Mouse (Mus musculus): ENCODE measurements around the gene Pex7. TPM values are rescaled to one million over a fixed set of nuclear protein-coding genes. Genes with fewer than 3 reads are reported as not detected.

Pex7 gene
- total RNA-seq (2014; fragmentation: Nextera tagmentation) (22.6 and 34.9 TPM in 2 replicates), total RNA-seq (2017) (29.1 and 31.3 TPM in 2 replicates)

DNA sequence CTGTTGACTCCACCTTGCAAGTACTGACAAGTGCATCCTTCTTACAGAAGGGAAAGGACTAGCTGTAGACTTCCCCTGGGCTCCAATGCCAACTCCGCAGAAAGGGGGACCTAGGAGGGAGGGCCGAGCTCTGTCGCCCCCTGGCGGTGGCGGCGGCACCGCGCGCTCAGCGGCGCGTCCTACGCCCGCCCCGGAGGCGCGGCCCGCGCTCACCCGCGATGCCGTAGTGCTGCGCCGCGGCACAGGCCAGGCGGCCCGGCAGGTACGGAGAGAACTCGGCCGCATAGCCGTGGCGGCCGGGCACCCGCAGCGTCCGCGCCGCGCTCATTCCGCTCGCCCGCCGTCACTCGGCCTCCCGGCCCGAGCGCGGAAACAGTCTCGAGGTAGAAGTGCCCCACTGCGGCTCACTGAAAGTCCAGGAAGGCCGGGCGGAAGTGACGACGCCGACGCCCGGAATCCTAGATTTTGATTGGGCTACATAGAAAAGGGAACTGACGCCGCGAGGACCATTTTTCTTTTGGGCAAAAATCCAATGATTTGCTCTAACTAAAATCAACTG, at the start of gene Pex7:
Gene Pex7 (minus strand): TSS at position 444 of the 559 bp plus-strand sequence.
- ATAC-seq (replicated peaks; ENCODE audit: poor library complexity, severe bottlenecking), result peak; percentile 88

DNA sequence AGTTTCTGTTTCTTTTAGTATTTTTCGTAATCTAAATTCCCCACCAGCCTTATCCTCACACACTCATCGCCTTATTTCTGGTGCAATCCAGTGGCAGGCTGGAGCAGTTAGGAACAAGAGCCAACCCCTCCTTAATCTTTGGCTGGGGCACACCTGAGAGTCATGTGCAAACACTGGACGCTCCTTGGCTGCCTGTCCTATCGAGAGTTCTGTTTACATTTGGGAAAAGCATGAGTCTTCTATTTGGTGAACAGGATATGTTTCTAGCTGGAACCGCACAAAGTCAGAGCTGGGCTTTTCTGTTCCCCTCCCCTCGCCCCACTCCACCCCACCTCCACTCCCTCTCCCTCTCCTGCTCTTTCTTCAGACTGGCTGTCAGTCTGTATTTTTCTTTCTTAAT, 49.3 kb upstream of the Pex7 start:
- no peak for ATAC-seq (replicated peaks; ENCODE audit: poor library complexity, severe bottlenecking)

GRCm38 (mm10) chr10:19955817-19956216, 48.3 kb upstream of the Pex7 start:
- ATAC-seq (replicated peaks; ENCODE audit: poor library complexity, severe bottlenecking), result no peak

DNA sequence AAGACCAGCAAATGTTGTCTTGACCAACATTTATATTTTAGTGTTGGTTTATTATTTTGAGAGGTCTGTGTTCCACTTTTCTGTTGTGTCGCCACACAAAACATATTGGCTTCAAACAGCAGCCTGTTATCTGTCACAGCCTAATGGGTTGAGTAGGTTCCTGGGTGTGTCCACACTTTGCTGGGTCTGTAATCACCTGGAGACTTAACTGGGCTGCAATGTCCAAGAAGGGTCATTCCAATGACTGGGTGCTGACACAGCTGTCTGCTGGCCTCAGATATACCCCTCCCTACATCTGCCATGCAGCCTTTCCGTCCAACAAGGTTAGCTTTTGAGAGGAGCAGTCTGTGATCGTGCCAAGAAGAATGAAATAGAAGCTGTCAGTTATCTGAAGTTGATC, 47.1 kb upstream of the Pex7 start:
- no peak for ATAC-seq (replicated peaks; ENCODE audit: poor library complexity, severe bottlenecking)

DNA sequence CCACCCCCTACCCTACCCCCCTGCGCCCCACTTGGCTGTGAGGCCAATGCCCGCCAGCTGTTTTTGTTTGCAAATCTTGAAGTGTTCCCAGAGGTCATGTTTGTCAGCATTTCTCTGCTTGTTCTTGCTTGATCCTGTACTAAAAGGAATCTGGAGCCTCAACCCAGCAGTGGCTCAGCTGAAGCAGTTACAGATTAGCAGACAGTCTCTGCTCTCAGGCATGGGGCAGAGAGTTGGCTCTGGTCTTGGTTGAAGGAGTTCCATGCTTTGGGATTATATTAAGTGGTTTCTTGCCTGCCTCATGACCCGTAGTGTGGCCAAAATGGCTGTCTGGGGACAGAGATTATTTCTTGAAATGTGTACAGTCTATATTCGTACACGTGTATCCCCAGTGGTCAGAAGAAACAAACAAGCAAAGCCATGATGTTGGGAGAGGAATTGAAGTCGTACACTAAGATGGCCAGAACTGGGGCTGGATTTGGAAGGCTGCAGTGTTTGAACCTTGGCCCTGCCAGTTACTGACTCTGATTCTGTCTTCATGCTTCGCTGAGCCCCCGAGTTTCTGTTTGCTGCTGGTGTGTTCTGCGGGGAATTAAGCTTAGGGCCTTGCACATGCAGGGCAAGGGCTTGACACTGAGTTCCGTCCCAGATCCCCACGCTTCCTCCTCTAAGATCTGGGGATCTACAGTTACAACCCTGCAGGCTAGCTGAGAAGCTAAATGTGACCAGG, 45.7 kb upstream of the Pex7 start:
- no peak for ATAC-seq (replicated peaks; ENCODE audit: poor library complexity, severe bottlenecking)

DNA sequence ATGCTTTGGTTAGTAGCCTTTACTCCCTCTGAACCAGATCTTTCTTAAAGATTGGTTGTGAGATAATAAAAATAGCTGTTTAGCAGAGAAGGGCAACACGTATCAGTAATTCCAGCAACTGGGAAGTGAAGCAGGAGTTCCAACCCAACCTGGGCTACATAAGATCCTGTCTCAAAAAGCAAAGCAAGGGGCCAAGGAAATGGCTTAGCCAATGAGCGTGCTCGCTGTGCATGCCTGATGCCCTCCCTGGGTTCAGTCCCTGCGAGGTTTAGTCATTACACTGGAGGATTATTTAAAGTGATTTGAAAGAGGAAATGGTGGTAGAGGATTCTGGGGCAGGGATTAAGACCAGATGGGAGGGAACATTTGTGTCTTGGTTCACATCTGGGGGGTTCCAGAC, 41.6 kb upstream of the Pex7 start:
- peak; percentile 48; the same call in 1 of the 2 replicates for ATAC-seq (replicated peaks; ENCODE audit: poor library complexity, severe bottlenecking)

- no peak for ATAC-seq (replicated peaks; ENCODE audit: poor library complexity, severe bottlenecking)
These were observed 40.9 kb upstream of the Pex7 start for GRCm38 (mm10) chr10:19948381-19948780.

DNA sequence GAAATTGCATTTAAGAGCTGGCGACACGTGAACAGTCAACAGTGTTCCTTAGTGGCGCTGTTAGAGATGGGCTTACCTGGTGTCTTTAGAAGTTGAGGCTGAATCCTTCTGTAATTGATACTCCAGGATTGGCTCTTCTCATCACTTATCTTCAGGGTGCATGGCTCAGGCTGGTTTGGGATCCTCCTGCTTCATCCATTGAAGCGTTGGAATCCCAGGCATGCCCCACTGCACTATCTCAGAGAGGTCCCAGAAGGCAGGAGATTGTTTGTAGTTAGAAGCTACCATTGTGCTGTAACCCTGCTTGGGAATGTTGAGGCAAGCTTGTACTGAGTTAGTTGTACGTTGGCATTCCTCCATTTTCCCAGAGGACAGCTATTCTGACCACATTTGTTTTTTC, 40.4 kb upstream of the Pex7 start:
- ATAC-seq (replicated peaks; ENCODE audit: poor library complexity, severe bottlenecking), result no peak

DNA sequence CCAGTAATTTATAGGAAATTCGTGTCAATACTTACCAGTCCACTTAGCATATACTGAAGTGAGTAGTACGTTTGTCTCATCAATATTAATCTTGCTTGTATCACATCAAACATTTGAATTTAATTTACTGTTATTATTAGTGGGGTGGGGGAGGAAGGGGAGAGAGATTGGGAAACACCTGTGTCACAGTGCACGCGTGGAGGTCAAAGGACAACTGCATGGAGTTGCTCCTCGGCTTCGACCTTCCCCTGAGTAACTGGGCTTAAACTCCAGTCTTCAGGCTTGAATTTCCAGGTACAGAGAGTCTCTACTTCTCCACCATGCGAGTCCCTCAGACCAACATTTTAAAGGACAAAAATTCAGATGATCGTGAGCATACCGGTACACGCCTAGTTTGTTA, 40.0 kb upstream of the Pex7 start:
- ATAC-seq (replicated peaks; ENCODE audit: poor library complexity, severe bottlenecking), result no peak

DNA sequence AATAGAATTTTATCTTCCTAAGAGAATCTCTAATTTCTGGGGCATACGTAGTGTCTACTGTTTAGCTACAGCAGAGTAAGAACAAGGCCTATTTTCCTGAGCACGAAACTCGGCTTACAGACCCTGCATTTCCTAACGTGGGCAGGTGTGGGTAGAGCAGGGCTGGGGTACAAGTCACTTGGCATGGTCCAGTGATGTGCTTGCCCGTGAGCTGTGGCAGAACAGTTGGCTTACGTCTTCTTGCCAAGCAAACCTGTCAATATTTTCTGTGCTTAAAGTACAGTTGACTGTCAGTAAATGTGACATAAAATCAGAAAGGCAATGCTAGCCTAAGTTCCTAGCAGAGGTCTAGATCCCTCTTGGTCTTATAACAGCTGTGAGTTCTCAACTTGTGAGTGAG, 39.2 kb upstream of the Pex7 start:
- no peak for ATAC-seq (replicated peaks; ENCODE audit: poor library complexity, severe bottlenecking)

DNA sequence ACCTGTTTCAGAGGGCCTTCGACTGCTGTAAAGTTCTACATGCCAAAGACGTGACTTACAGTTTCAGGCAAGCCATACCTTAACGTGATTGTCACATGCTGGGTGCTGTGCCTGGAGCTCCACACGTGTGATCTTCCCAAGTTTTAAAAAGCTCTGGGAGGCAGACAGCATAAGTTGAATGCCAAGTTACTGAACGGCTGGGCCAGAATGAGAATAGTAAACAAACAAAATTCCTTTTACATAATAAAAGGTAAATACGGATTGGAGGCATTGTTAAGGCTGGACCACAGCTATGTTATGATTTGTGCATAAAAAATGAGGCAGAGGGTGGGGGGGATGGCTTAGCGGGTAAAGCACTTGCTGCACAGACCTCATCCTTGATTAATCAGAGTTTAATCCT, 38.2 kb upstream of the Pex7 start:
- ATAC-seq (replicated peaks; ENCODE audit: poor library complexity, severe bottlenecking), result no peak

GRCm38 (mm10) chr10:19942621-19943020, 35.1 kb upstream of the Pex7 start:
- no peak for ATAC-seq (replicated peaks; ENCODE audit: poor library complexity, severe bottlenecking)

- peak; percentile 63 for ATAC-seq (replicated peaks; ENCODE audit: poor library complexity, severe bottlenecking)
These were observed 34.4 kb upstream of the Pex7 start for GRCm38 (mm10) chr10:19941914-19942313.

DNA sequence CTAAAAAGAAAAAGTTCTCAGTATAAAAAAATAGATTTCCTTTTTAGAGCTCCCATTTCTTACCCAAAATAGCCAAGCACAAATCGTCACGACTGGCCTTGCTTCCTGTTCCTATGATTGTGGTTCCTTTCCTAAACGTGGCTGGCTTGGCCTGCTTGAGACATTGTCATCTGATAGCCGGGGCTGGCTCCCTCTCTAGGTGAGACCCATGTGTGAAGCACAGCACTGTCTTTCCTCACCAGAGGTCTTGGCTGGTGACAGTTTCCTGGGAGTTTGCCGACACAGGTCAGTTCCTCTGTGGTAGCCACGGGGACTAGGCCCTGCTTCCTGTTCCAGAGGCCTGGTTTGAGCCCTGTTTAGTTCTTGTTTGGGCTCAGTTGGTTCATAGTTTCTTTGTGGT, 33.6 kb upstream of the Pex7 start:
- peak; percentile 75 for ATAC-seq (replicated peaks; ENCODE audit: poor library complexity, severe bottlenecking)

DNA sequence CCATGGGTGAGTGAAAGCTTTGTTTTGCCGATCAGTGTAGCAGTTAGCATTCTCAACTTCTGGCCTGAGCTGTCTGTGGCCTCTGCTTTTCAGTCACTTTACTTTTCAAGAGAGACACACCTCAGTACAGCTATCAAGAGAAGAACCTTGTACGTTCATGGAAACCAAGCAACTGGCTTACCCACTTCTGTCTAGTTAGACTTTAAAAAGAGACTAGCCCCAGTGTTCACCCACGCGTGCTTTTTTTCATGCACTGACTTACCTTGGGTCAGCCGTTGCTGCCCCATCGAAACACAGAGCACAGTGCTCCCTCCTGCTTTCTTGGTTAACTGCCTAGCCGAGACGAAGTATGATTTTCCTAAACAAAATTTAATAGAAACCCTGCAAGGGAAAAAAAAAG, 33.1 kb upstream of the Pex7 start:
- ATAC-seq (replicated peaks; ENCODE audit: poor library complexity, severe bottlenecking), result no peak

DNA sequence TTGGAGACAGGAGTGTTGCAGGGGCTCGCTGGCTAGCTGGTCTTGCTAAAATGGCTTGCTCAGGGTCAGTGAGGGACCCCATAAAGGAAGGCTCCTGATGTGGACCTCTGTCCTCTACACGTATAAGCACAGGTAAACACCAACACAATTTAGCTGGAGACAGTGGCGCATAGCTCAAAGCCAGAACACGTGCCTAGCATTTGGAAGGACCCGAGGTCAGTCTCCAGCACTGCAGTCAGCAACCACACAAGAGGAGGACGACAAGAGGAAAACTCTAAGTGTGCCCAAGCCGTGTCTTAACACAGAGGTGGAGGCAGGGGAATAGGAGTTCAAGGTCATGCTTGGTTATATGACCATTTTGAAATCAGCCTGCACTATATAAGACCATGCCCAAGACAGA, 32.6 kb upstream of the Pex7 start:
- no peak for ATAC-seq (replicated peaks; ENCODE audit: poor library complexity, severe bottlenecking)

DNA sequence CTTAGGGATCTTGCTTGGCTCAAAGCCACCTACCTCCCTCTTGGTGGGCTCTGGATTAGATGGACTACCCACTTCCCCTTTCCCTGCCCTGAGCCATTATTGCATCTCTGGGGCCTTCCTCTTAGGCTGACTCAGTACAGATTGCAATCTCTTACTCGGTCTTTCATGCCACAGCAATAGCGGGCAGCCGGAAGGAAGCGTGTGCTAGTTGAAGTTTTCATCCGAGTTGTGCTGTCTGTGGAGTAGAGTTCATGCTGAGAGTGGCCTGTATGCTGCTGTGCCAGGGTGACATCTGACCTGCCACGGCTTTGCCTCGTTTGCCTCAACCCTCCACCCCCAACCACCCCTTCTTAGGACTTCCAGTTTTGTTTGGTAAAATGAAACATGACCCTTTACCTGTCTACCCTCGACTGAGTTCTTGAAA, 31.8 kb upstream of the Pex7 start:
- ATAC-seq (replicated peaks; ENCODE audit: poor library complexity, severe bottlenecking), result peak; percentile 71

GRCm38 (mm10) chr10:19938738-19939137, 31.2 kb upstream of the Pex7 start:
- no peak for ATAC-seq (replicated peaks; ENCODE audit: poor library complexity, severe bottlenecking)

- ATAC-seq (replicated peaks; ENCODE audit: poor library complexity, severe bottlenecking), result no peak
These were observed 29.6 kb upstream of the Pex7 start for GRCm38 (mm10) chr10:19936961-19937708.

DNA sequence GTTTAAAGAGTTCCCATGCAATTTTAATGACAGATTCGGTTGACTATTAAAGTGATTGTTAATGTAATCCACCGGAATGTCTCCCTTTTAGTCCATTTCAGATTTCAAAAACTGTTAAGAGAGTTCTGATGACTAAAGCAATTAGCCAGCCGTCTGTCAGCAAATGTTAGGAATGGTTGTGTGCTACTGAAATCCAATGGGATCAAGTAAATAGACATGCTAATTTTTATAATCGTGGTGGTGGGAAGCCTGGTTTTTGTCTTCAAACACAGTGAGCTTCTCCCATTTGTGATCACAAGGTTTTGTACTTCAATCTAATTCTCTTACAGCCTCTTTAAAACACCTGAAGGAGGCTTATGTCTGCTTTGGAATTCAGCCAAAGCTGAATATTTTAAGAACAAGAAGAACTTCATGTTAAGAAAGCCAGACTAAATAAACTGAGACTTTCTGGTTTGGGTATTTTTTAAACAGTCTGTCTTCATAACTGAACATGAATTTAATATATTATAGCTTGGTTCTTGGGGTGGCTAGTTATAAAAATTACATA, 28.4 kb upstream of the Pex7 start:
- no peak for ATAC-seq (replicated peaks; ENCODE audit: poor library complexity, severe bottlenecking)

DNA sequence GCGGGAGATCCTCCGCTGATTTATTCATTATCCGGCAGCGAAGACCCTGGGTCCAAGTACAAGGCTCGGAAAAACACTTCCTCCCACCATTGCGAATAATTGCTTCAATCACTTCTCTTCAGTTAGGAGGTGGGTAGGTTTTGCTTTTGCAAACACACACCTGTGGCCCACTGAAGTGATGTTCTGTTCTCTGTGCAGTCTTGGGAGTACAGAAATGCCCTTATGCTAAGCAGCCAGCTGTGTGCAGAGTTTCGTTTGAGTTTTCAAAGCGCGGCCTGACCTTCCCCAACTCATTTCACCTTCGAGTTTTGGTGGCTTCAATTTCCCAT, 27.8 kb upstream of the Pex7 start:
- ATAC-seq (replicated peaks; ENCODE audit: poor library complexity, severe bottlenecking), result no peak

Data from granulocyte monocyte progenitor cell, adult 5-6 weeks (primary cell).